Mouse (Mus musculus): ENCODE results near the gene Leo1. TPM values are rescaled to one million over a fixed set of nuclear protein-coding genes. Genes with fewer than 3 reads are reported as not detected.

The Leo1 gene
- polyA plus RNA-seq (2015; fragmentation: Nextera tagmentation; extraction: Ambion mirVana), result 27.1 and 27.7 TPM in 2 replicates

DNA sequence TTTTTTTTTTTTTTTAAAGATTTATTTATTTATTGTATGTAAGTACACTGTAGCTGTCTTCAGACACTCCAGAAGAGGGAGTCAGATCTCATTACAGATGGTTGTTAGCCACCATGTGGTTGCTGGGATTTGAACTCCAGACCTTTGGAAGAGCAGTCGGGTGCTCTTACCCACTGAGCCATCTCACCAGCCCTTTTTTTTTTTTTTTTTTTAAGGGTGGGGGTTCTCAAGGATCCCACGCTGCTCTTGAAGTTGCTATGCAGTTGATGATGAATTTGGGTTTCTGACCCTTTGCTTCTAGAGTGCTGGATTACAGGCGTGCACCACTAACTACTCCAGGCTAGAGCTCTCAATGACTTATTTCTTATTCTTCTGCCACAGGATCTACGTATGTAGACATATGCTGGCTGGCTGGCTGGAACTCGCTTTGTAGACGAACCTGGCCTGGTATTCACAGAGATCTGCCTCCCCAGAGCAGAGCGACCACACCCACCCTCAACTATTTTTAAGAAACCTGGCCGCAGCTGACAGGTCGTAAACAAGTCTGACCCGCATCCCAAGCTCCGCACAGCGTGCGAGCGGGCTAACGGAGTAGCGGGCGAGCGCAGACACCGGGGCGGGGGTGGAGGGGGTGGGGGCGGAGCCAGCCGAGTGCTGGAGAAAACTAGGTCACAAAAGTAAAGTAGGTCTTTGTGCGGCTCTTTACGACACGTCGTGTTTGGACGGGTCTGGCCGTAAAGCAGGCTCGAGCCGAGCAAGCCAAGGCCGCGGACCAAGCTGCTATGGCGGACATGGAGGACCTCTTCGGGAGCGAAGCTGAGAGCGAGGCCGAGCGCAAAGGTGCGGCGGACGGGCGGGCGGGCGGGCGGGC is at the start of gene Leo1:
Leo1 (plus strand) TSS at position 729 of the 871 bp plus-strand sequence.
- peaks cover 17% of the 10 kb centered on the region for H3K4me1 ChIP-seq (replicated peaks)
- H3K36me3 ChIP-seq, result peaks cover 9% of the 10 kb centered on the region
- ATAC-seq (replicated peaks; ENCODE audit: insufficient number of reproducible peaks, insufficient read depth, low FRiP score, low read depth), result peak; percentile 90
- no peaks in the 10 kb centered on the region for H3K27me3 ChIP-seq
- H3K27ac ChIP-seq, result peak within 1 kb of the TSS; percentile 77
- H3K9me3 ChIP-seq (replicated peaks), result no peaks in the 10 kb centered on the region
- under 1% methylated on average over 43 of the region's 45 CpGs for WGBS
- H3K4me2 ChIP-seq, result peak within 1 kb of the TSS; percentile 89
- peak within 1 kb of the TSS; percentile 91 for H3K4me3 ChIP-seq
- H3K9ac ChIP-seq, result peak within 1 kb of the TSS; percentile 86

- Histone ChIP-seq H3K9ac (no peak overlapping the region), H3K27ac (no peak overlapping the region), H3K9me3 (replicated peaks) (no peaks in the 10 kb centered on the region), H3K36me3 (peaks cover 92% of the 10 kb centered on the region), H3K27me3 (no peaks in the 10 kb centered on the region), H3K4me2 (no peak overlapping the region), H3K4me1 (replicated peaks) (no peaks in the 10 kb centered on the region), H3K4me3 (no peak overlapping the region)
- 84% methylated on average over 12 of the region's 12 CpGs for WGBS
- no peak for ATAC-seq (replicated peaks; ENCODE audit: insufficient number of reproducible peaks, insufficient read depth, low FRiP score, low read depth)
Observed at GRCm38 (mm10) chr9:75393251-75393650, 48.1 kb upstream of the Leo1 start.

DNA sequence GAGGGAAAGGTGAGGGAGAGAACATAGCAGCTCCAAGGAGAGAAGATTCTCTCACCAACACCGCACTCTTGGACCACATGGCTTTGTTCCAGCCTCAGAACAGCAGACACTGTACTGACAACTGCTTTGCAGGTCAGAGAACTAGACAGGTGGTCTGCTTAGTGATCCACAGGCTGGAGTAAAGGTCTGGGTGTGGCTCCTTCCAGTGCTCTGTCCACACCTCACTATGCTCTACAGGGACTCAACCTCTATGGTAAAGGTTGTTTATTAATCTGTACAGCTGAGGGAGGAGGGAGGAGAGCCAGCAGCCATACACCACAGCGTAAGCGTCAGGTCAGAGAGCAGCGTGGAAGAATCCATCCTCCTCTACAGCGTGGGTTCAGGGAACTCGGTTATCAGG is 45.4 kb upstream of the Leo1 start:
- Histone ChIP-seq H3K9me3 (replicated peaks) (no peaks in the 10 kb centered on the region), H3K4me1 (replicated peaks) (peaks cover 6% of the 10 kb centered on the region), H3K27ac (no peak overlapping the region), H3K36me3 (peaks cover 70% of the 10 kb centered on the region), H3K27me3 (no peaks in the 10 kb centered on the region), H3K4me3 (no peak overlapping the region), H3K4me2 (no peak overlapping the region), H3K9ac (no peak overlapping the region)
- 0 out of 2 replicates have a peak, but pooled peaks have one; percentile 27 for ATAC-seq (replicated peaks; ENCODE audit: insufficient number of reproducible peaks, insufficient read depth, low FRiP score, low read depth)
- 69% methylated on average over 6 of the region's 6 CpGs for WGBS

- ATAC-seq (replicated peaks; ENCODE audit: insufficient number of reproducible peaks, insufficient read depth, low FRiP score, low read depth), result no peak
- Histone ChIP-seq H3K27me3 (no peaks in the 10 kb centered on the region), H3K27ac (no peak overlapping the region), H3K36me3 (peaks cover 44% of the 10 kb centered on the region), H3K4me3 (no peak overlapping the region), H3K4me1 (replicated peaks) (peaks cover 32% of the 10 kb centered on the region), H3K9me3 (replicated peaks) (no peaks in the 10 kb centered on the region), H3K9ac (no peak overlapping the region), H3K4me2 (no peak overlapping the region)
- WGBS, result 92% methylated on average over 4 of the region's 4 CpGs
Observed at GRCm38 (mm10) chr9:75399069-75399468, 42.3 kb upstream of the Leo1 start.

GRCm38 (mm10) chr9:75400639-75401038 is 40.7 kb upstream of the Leo1 start:
- 29% methylated on average over 5 of the region's 5 CpGs for WGBS
- Histone ChIP-seq H3K4me3 (no peak overlapping the region), H3K27me3 (no peaks in the 10 kb centered on the region), H3K9ac (no peak overlapping the region), H3K36me3 (peaks cover 28% of the 10 kb centered on the region), H3K4me1 (replicated peaks) (peaks cover 44% of the 10 kb centered on the region), H3K4me2 (no peak overlapping the region; the same call in 1 of the 2 replicates), H3K27ac (peak overlapping the region; percentile 18; the same call in 1 of the 2 replicates), H3K9me3 (replicated peaks) (no peaks in the 10 kb centered on the region)
- ATAC-seq (replicated peaks; ENCODE audit: insufficient number of reproducible peaks, insufficient read depth, low FRiP score, low read depth), result no peak

DNA sequence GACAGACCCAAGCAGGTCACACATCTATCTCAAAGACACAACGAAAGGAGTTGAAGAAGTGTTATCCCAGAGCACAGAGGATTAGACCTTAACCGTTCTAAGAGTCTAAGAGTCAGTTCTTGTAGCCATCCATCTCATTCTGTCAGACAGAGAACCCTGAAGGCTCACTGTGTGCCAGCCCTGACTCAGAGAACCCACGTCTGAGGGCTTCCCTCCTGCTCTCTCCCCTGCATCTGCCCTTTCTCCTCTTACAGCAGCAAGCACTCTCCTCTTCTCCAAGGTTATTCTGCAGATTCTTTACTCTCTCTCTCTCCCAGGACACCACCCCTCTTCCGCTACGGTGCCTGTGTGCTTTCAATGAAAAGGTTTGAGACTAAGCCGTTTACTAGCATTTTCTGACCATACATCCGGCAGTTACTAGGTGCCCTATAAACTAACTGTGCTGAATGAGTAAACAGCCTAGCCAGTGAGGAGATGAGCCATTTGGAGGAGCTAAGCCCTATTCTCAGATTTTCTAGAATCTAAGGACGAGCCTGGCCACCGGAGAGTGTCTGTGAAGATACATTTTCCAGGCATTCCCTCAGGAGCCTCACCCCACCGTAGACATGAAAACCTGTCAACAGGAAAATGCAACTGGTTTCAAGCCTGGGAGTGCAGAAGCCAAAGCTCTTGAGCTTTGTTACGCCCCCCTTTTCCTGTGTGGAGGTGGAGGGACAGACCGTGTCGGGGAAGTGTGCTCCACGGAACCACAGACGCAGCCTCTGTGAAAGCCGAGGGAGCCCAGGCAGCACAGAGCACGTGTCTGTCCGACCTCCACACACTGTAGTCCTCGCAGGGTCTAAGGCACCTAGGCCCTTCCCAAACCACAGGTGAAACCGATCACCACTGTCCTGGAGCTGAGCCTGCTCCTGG is 39.5 kb upstream of the Leo1 start:
- peak overlapping the region; percentile 41 for H3K4me2 ChIP-seq

GRCm38 (mm10) chr9:75403520-75403919 is 37.8 kb upstream of the Leo1 start:
- peaks cover 65% of the 10 kb centered on the region for H3K4me1 ChIP-seq (replicated peaks)
- ATAC-seq (replicated peaks; ENCODE audit: insufficient number of reproducible peaks, insufficient read depth, low FRiP score, low read depth), result no peak

More for the DNA sequence above, 39.5 kb upstream of the Leo1 start:
- peak; percentile 41; the same call in 1 of the 2 replicates for ATAC-seq (replicated peaks; ENCODE audit: insufficient number of reproducible peaks, insufficient read depth, low FRiP score, low read depth)
- Histone ChIP-seq H3K27ac (peak overlapping the region; percentile 39), H3K9me3 (replicated peaks) (no peaks in the 10 kb centered on the region), H3K4me1 (replicated peaks) (peaks cover 55% of the 10 kb centered on the region), H3K27me3 (no peaks in the 10 kb centered on the region), H3K9ac (0 out of 2 replicates have a peak overlapping the region, but pooled peaks have one; percentile 6), H3K36me3 (peaks cover 16% of the 10 kb centered on the region), H3K4me3 (no peak overlapping the region)
- 33% methylated on average over 20 of the region's 20 CpGs for WGBS

DNA sequence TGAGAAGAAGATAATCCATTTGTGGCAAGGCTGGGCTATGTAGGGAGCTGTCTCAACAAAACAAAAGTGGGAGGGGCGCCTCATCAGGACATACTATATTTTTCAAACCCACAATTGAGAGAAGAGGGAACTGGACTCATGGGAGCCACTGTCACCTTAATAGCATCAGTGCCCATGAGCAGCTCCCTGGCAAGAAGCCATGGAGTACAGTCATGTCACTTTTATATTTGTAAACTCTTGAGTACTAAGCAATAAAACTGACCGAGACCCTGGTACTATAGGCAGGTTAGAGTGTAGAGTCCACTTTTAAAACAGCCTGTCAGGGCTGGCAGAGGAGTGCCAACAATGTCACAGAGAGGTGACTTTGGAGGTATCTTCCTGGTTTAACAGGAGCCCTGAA is 35.2 kb upstream of the Leo1 start:
- no peak overlapping the region for H3K9ac ChIP-seq
- no peak overlapping the region for H3K4me2 ChIP-seq
- H3K9me3 ChIP-seq (replicated peaks), result no peaks in the 10 kb centered on the region
- peaks cover 69% of the 10 kb centered on the region for H3K4me1 ChIP-seq (replicated peaks)
- no peak overlapping the region for H3K27ac ChIP-seq
- H3K27me3 ChIP-seq, result no peaks in the 10 kb centered on the region
- 67% methylated on average over 2 of the region's 2 CpGs for WGBS
- ATAC-seq (replicated peaks; ENCODE audit: insufficient number of reproducible peaks, insufficient read depth, low FRiP score, low read depth), result no peak
- no peak overlapping the region for H3K4me3 ChIP-seq
- no peaks in the 10 kb centered on the region for H3K36me3 ChIP-seq

More at GRCm38 (mm10) chr9:75403520-75403919, 37.8 kb upstream of the Leo1 start:
- Histone ChIP-seq H3K9me3 (replicated peaks) (no peaks in the 10 kb centered on the region), H3K27me3 (no peaks in the 10 kb centered on the region), H3K4me2 (no peak overlapping the region), H3K9ac (no peak overlapping the region), H3K27ac (no peak overlapping the region), H3K4me3 (no peak overlapping the region), H3K36me3 (0 out of 2 replicates have a peak, but pooled peaks cover under 1% of the 10 kb centered on the region)
- 56% methylated on average over 3 of the region's 3 CpGs for WGBS

DNA sequence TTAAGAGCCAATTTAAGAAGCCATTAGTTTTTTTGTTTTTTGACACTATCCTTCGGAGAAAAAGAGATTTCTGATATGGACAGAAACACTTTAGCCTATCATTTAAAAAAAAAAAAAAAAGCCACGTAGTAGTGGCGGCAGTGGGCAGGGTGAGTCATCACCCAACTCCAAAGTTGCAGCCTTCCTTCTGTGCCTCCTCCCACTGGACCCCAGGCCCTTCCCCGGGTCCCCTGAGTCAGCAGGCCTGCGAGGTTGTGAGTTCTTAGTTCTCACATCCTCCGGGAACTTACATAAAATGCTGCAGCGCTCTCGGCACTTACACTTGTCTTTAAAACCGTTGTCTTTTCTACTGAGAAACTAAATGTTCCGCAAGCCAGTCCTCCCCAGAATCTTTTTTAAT is 33.5 kb upstream of the Leo1 start:
- peak overlapping the region; percentile 10; the same call in 1 of the 2 replicates for H3K9ac ChIP-seq
- H3K27ac ChIP-seq, result peak overlapping the region; percentile 54; the same call in 1 of the 2 replicates
- H3K4me1 ChIP-seq (replicated peaks), result peaks cover 57% of the 10 kb centered on the region

GRCm38 (mm10) chr9:75408204-75408826 is 33.0 kb upstream of the Leo1 start:
- Histone ChIP-seq H3K9me3 (replicated peaks) (no peaks in the 10 kb centered on the region), H3K27me3 (no peaks in the 10 kb centered on the region), H3K4me2 (peak overlapping the region; percentile 87), H3K27ac (peak overlapping the region; percentile 99), H3K9ac (peak overlapping the region; percentile 79), H3K36me3 (no peaks in the 10 kb centered on the region), H3K4me1 (replicated peaks) (peaks cover 53% of the 10 kb centered on the region), H3K4me3 (peak overlapping the region; percentile 80)
- no peak for ATAC-seq (replicated peaks; ENCODE audit: insufficient number of reproducible peaks, insufficient read depth, low FRiP score, low read depth)
- 6% methylated on average over 11 of the region's 11 CpGs for WGBS

More for the DNA sequence above, 33.5 kb upstream of the Leo1 start:
- H3K36me3 ChIP-seq, result no peaks in the 10 kb centered on the region
- H3K4me3 ChIP-seq, result peak overlapping the region; percentile 32
- no peak for ATAC-seq (replicated peaks; ENCODE audit: insufficient number of reproducible peaks, insufficient read depth, low FRiP score, low read depth)
- no peaks in the 10 kb centered on the region for H3K27me3 ChIP-seq
- no peaks in the 10 kb centered on the region for H3K9me3 ChIP-seq (replicated peaks)
- WGBS, result 9% methylated on average over 10 of the region's 10 CpGs
- peak overlapping the region; percentile 87 for H3K4me2 ChIP-seq

Data from heart, embryonic 15.5 days (tissue).